Mouse (Mus musculus): ENCODE results near the gene Arpc3.

GRCm38 (mm10) chr5:122397495-122397894, 5.8 kb downstream of the Arpc3 start:
- TF ChIP-seq CTCF (IDR thresholded peaks at IDR 0.05; ENCODE audit: extremely low read depth, insufficient read depth, low read length) (no peak), POLR2A (IDR thresholded peaks at IDR 0.05; ENCODE audit: extremely low read depth, insufficient read depth, low read length) (no peak)

Measured in cortical plate, adult 2 months (tissue).